ENCODE assay signal across 12 mouse cellular contexts in the genomic region with DNA sequence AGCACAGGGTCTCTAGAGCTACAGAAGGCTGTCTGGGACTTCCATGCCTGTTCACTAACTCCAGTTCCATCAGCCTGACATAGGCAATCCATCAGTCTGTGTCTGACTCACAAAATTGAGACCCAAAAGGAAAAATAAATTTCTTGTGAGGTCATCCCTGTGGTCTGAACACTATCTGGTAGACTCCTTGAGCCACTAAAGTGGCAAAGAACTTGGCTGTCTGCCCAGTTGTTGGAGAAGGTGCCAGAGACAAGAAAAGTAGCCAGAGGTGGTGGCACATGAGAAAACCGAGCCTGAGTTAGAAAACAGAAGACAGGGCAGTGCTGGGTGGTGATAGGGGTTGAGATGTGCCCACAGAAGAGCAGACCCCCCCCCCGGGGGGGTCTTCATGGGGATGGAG.
DNase-seq lines count a peak whose midpoint lies in the region; ATAC-seq and TF ChIP-seq lines count a peak whose summit lies in the region.
"Had no signal": no experiment of that assay in that cellular context is flagged by ENCODE, and none has a peak within 500 bp of the region (broad histone marks: within the 10 kb centered on the region; RNA-seq: fewer than 3 reads in every experiment).

No protein-coding gene starts in this region.

- no peaks in the 10 kb centered on the region for H3K27me3 ChIP-seq in heart, postnatal 0 days (ENCODE audit: control insufficient read depth, insufficient read depth, low read length)
- H3K27me3 ChIP-seq in myocyte (ENCODE audit: control insufficient read depth, insufficient read depth, insufficient read length), result no peaks in the 10 kb centered on the region
- H3K27me3 ChIP-seq in thymus, adult 2 months (ENCODE audit: control insufficient read depth, insufficient read depth, low read length), result no peaks in the 10 kb centered on the region; the same call in 1 of the 2 replicates
- H3K27me3 ChIP-seq: CH12.LX had no signal

- TF ChIP-seq EP300 in heart, postnatal 0 days (IDR thresholded peaks at IDR 0.05; ENCODE audit: low read depth), result no peak

- H3K79me2 ChIP-seq in myocyte (ENCODE audit: control insufficient read depth, insufficient read depth), result no peaks in the 10 kb centered on the region

- peak; percentile 27; the same call in 1 of the 2 replicates for ATAC-seq in heart, postnatal 0 days (ENCODE audit: insufficient read depth, low read depth)
- ATAC-seq in inflammation-experienced regulatory T-cells, adult 6 months, result no peak
- ATAC-seq: activated CD4-positive, CD25-positive, alpha-beta regulatory T cell, adult 4 months; forebrain, embryonic 16.5 days had no signal

- peak; percentile 4 to 32 for DNase-seq in kidney, postnatal 36 days
- no peak for DNase-seq in kidney, adult 18-20 months
- peak; percentile 24 for DNase-seq in gastrocnemius, adult 18-20 months (ENCODE audit: low spot score)
- DNase-seq in heart, postnatal 0 days (ENCODE audit: low spot score), result peak; percentile 25
- no peak for DNase-seq in thymus, adult 2 months
- DNase-seq in frontal cortex, postnatal 14 days (ENCODE audit: low spot score in 2 of 2), result no peak
- DNase-seq: right cerebral cortex, adult 18-20 months had no signal

- no peak overlapping the region for H3K4me3 ChIP-seq in heart, postnatal 0 days (ENCODE audit: low read depth, low read length)
- no peak overlapping the region for H3K4me3 ChIP-seq in myocyte
- no peak overlapping the region for H3K4me3 ChIP-seq in thymus, adult 2 months (ENCODE audit: control insufficient read depth, insufficient read depth, low read length)

- H3K4me2 ChIP-seq in heart, postnatal 0 days (ENCODE audit: low read depth, low read length), result no peak overlapping the region
- H3K4me2 ChIP-seq in myocyte (ENCODE audit: low read depth), result peak overlapping the region; percentile 38

- no peak overlapping the region for H3K27ac ChIP-seq in heart, postnatal 0 days (ENCODE audit: low read depth)
- H3K27ac ChIP-seq in thymus, adult 2 months (ENCODE audit: control insufficient read depth, insufficient read depth, low read length), result no peak overlapping the region

- TF ChIP-seq POLR2A in myocyte (IDR thresholded peaks at IDR 0.05; ENCODE audit: insufficient read length, low read depth), result no peak
- TF ChIP-seq POLR2A in thymus, adult 2 months (IDR thresholded peaks at IDR 0.05; ENCODE audit: control insufficient read depth, extremely low read depth, insufficient read depth, low read length, poor library complexity), result no peak

- H3K9ac ChIP-seq in heart, postnatal 0 days (replicated peaks; ENCODE audit: low read depth, low read length), result no peak overlapping the region

- H3ac ChIP-seq in myocyte (ENCODE audit: control insufficient read depth, insufficient read length), result no peak overlapping the region

- no peak for TF ChIP-seq CTCF in heart, postnatal 0 days (IDR thresholded peaks at IDR 0.05; ENCODE audit: low read depth)
- TF ChIP-seq CTCF in thymus, adult 2 months (IDR thresholded peaks at IDR 0.05; ENCODE audit: borderline replicate concordance, control insufficient read depth, extremely low read depth, insufficient read depth, low read length, poor library complexity), result no peak

- H3K9me3 ChIP-seq in heart, postnatal 0 days (replicated peaks; ENCODE audit: control insufficient read depth, low read length), result no peaks in the 10 kb centered on the region

- peaks cover 4% of the 10 kb centered on the region; the same call in 1 of the 2 replicates for H3K4me1 ChIP-seq in heart, postnatal 0 days (ENCODE audit: control insufficient read depth, insufficient read depth)
- no peaks in the 10 kb centered on the region for H3K4me1 ChIP-seq in thymus, adult 2 months (replicated peaks; ENCODE audit: control insufficient read depth, insufficient read depth, low read length)

- WGBS in heart, postnatal 0 days, result 30% methylated on average over 2 of the region's 2 CpGs
- WGBS in thymus, adult 2 months, result 48% methylated on average over 2 of the region's 2 CpGs

- no peaks in the 10 kb centered on the region for H3K36me3 ChIP-seq in heart, postnatal 0 days (replicated peaks; ENCODE audit: control insufficient read depth, insufficient read depth, low read length)
- H3K36me3 ChIP-seq in myocyte (ENCODE audit: control insufficient read depth, insufficient read depth), result no peaks in the 10 kb centered on the region
- H3K36me3 ChIP-seq in thymus, adult 2 months (ENCODE audit: control insufficient read depth, insufficient read depth, low read length), result no peaks in the 10 kb centered on the region

TF ChIP-seq in myocyte, 11 proteins besides CTCF, POLR2A, EP300 and RAD21:
- TF ChIP-seq MYOG (IDR thresholded peaks at IDR 0.05; ENCODE audit: control insufficient read depth in 1 of 3, insufficient read depth in 1 of 3, insufficient read length in 2 of 3, low read depth in 2 of 3) (no peak), E2F4 (IDR thresholded peaks at IDR 0.05; ENCODE audit: insufficient read depth) (no peak), REST (IDR thresholded peaks at IDR 0.05; ENCODE audit: insufficient read depth, insufficient read length) (no peak), POLR2AphosphoS2 (IDR thresholded peaks at IDR 0.05; ENCODE audit: insufficient read length, low read depth) (no peak), SRF (IDR thresholded peaks at IDR 0.05; ENCODE audit: control insufficient read depth, insufficient read length, low read depth) (no peak), TCF12 (IDR thresholded peaks at IDR 0.05; ENCODE audit: insufficient read depth, poor library complexity, severe bottlenecking) (no peak), TCF3 (IDR thresholded peaks at IDR 0.05; ENCODE audit: insufficient read length, low read depth) (no peak), MAX (IDR thresholded peaks at IDR 0.05; ENCODE audit: low read depth) (no peak), CEBPB (IDR thresholded peaks at IDR 0.05; ENCODE audit: insufficient read depth, poor library complexity, severe bottlenecking) (no peak), USF1 (IDR thresholded peaks at IDR 0.05; ENCODE audit: low read depth) (no peak), MYOD1 (IDR thresholded peaks at IDR 0.05; ENCODE audit: control insufficient read depth in 1 of 3, insufficient read length in 2 of 3, low read depth in 2 of 3) (no peak)

Comparison
In these comparisons a context has a peak if more than half of its experiments do, and no peak if none do; other contexts are left out.
1. DNase-seq: peak in kidney, postnatal 36 days (2 of 2), gastrocnemius, adult 18-20 months (single experiment) and heart, postnatal 0 days (single experiment); none in kidney, adult 18-20 months (single experiment), thymus, adult 2 months (single experiment) and frontal cortex, postnatal 14 days (0 of 2).